Mouse (Mus musculus) liver, postnatal 0 days (tissue): Measurements from ENCODE around the gene Bahcc1. TPM values are rescaled to one million over a fixed set of nuclear protein-coding genes. Genes with fewer than 3 reads are reported as not detected.

ENCODE experiments used
- ATAC-seq: fragments of 200-750 bp; cut with Nextera tagmentation; 2 replicates; pipeline ENCODE4 v1.8.0; 2017; ENCODE audit warnings: mild to moderate bottlenecking, moderate library complexity
- DNase-seq: peaks from one replicate; pipeline ENCODE4 v3.0.0-alpha.2; 2016
- H3K27ac ChIP-seq: fragments of 300-500 bp; sonication (generic); 2 replicates; pipeline ENCODE4 v1.5.1; 2014; ENCODE audit warnings: antibody characterized with exemption, moderate library complexity, mild to moderate bottlenecking, low read depth
- H3K27me3 ChIP-seq: fragments of 300-500 bp; sonication (generic); 2 replicates; pipeline ENCODE4 v1.6.1; 2014; ENCODE audit warnings: low read length, control low read depth, mixed read lengths; ENCODE audit not compliant: insufficient read depth
- H3K36me3 ChIP-seq: fragments of 300-500 bp; sonication (generic); replicated peaks from 2 replicates; pipeline ENCODE4 v1.6.1; 2014; ENCODE audit warnings: mild to moderate bottlenecking, control low read depth, low read length, moderate library complexity, mixed read lengths; ENCODE audit not compliant: insufficient read depth
- H3K4me1 ChIP-seq: fragments of 300-500 bp; sonication (generic); 2 replicates; pipeline ENCODE4 v1.6.1; 2014; ENCODE audit warnings: antibody characterized with exemption, mild to moderate bottlenecking, control low read depth; ENCODE audit not compliant: insufficient read depth
- H3K4me2 ChIP-seq: fragments of 300-500 bp; sonication (generic); 2 replicates; pipeline ENCODE4 v1.6.1; 2014; ENCODE audit warnings: low read depth, mild to moderate bottlenecking, low read length, moderate library complexity, mixed read lengths
- H3K4me3 ChIP-seq: fragments of 300-500 bp; sonication (generic); 2 replicates; pipeline ENCODE4 v1.5.1; 2014; ENCODE audit warnings: low read depth, low read length
- H3K9ac ChIP-seq: fragments of 300-500 bp; sonication (generic); replicated peaks from 2 replicates; pipeline ENCODE4 v1.6.1; 2014; ENCODE audit warnings: mild to moderate bottlenecking, moderate library complexity
- H3K9me3 ChIP-seq: fragments of 300-500 bp; sonication (generic); 2 replicates; pipeline ENCODE4 v1.6.1; 2016; ENCODE audit warnings: mild to moderate bottlenecking, control low read depth, low read length, mixed read lengths
- CTCF ChIP-seq: sonication (generic); IDR thresholded peaks from 2 replicates; pipeline ENCODE4 v1.5.1; 2016; ENCODE audit warnings: antibody characterized with exemption, low read depth
- EP300 ChIP-seq: IDR thresholded peaks from 2 replicates; pipeline ENCODE4 v1.6.1; 2016; ENCODE audit warnings: antibody characterized with exemption, low read depth, mild to moderate bottlenecking
- WGBS: fragments of 180-500 bp; shearing (Covaris S2); extraction: QIAGEN DNeasy Blood & Tissue Kit; methylation state at CpG from one replicate; pipeline ENCODE4 v1.1.7; 2014; ENCODE audit not compliant: insufficient replicate concordance; 5-methylcytosine and 5-hydroxymethylcytosine counted together
- polyA plus RNA-seq: library from polyadenylated mRNA; unstranded; fragments of >200 nt; fragmentation: Nextera tagmentation; extraction: Ambion mirVana; gene quantifications from 2 replicates; pipeline ENCODE4 v1.2.1, GENCODE M21; 2015

Bahcc1 gene
- 1.1 and 1.2 TPM in 2 replicates for polyA plus RNA-seq

- peaks cover 36% of the 10 kb centered on the region for H3K4me1 ChIP-seq
- ATAC-seq: peak; percentile 88
- H3K36me3 ChIP-seq: no peaks in the 10 kb centered on the region
- peak within 1 kb of the TSS; percentile 98 for H3K4me2 ChIP-seq
- peak; percentile 100 for DNase-seq
- H3K4me3 ChIP-seq: peak within 1 kb of the TSS; percentile 72
- H3K27me3 ChIP-seq: peaks cover 28% of the 10 kb centered on the region
- TF ChIP-seq EP300: no peak
- 3% methylated on average over 36 of the region's 36 CpGs for WGBS
- peak within 1 kb of the TSS; percentile 84 for H3K27ac ChIP-seq
- H3K9me3 ChIP-seq: no peaks in the 10 kb centered on the region
- H3K9ac ChIP-seq: peak within 1 kb of the TSS; percentile 88
Measured at GRCm38 (mm10) chr11:120232230-120233097, at the start of gene Bahcc1. Gene Bahcc1, plus strand, starts transcription at chr11:120232947.

GRCm38 (mm10) chr11:120183180-120183579 lies 49.6 kb upstream of the Bahcc1 start:
- Histone ChIP-seq H3K9me3 (no peaks in the 10 kb centered on the region), H3K4me3 (no peak overlapping the region), H3K4me1 (peaks cover 8% of the 10 kb centered on the region; the same call in 1 of the 2 replicates), H3K9ac (no peak overlapping the region), H3K36me3 (no peaks in the 10 kb centered on the region), H3K27ac (no peak overlapping the region), H3K27me3 (peaks cover 32% of the 10 kb centered on the region), H3K4me2 (no peak overlapping the region)
- no peak for TF ChIP-seq CTCF
- WGBS: 60% methylated on average over 1 of the region's 1 CpGs
- ATAC-seq: no peak
- no peak for DNase-seq

- Histone ChIP-seq H3K27ac (no peak overlapping the region), H3K4me2 (no peak overlapping the region), H3K36me3 (no peaks in the 10 kb centered on the region), H3K9me3 (no peaks in the 10 kb centered on the region), H3K4me1 (peaks cover 8% of the 10 kb centered on the region; the same call in 1 of the 2 replicates), H3K9ac (no peak overlapping the region), H3K4me3 (no peak overlapping the region), H3K27me3 (peaks cover 38% of the 10 kb centered on the region)
- ATAC-seq: no peak
- 72% methylated on average over 11 of the region's 11 CpGs for WGBS
- no peak for DNase-seq
- no peak for TF ChIP-seq CTCF
- TF ChIP-seq EP300: no peak
Measured at GRCm38 (mm10) chr11:120183708-120184107, 49.0 kb upstream of the Bahcc1 start.

GRCm38 (mm10) chr11:120184371-120185315 lies 48.1 kb upstream of the Bahcc1 start:
- ATAC-seq (peak; percentile 60), DNase-seq (peak; percentile 52)
- 28% methylated on average over 16 of the region's 16 CpGs for WGBS
- peaks cover 46% of the 10 kb centered on the region for H3K27me3 ChIP-seq
- TF ChIP-seq CTCF (no peak), EP300 (peak; percentile 65)
- no peaks in the 10 kb centered on the region for H3K9me3 ChIP-seq
- peak overlapping the region; percentile 68 for H3K4me3 ChIP-seq
- H3K27ac ChIP-seq: peak overlapping the region; percentile 77
- peaks cover 8% of the 10 kb centered on the region; the same call in 1 of the 2 replicates for H3K4me1 ChIP-seq
- H3K9ac ChIP-seq: peak overlapping the region; percentile 65; the same call in 1 of the 2 replicates
- H3K36me3 ChIP-seq: no peaks in the 10 kb centered on the region
- peak overlapping the region; percentile 83 for H3K4me2 ChIP-seq

GRCm38 (mm10) chr11:120185316-120186141 lies 47.2 kb upstream of the Bahcc1 start:
- H3K27ac ChIP-seq: peak overlapping the region; percentile 77
- 14% methylated on average over 49 of the region's 54 CpGs for WGBS
- H3K4me3 ChIP-seq: peak overlapping the region; percentile 68
- H3K9ac ChIP-seq: peak overlapping the region; percentile 65
- ATAC-seq (no peak), DNase-seq (peak; percentile 48)
- peak overlapping the region; percentile 83 for H3K4me2 ChIP-seq
- H3K27me3 ChIP-seq: peaks cover 48% of the 10 kb centered on the region
- no peaks in the 10 kb centered on the region for H3K36me3 ChIP-seq
- H3K4me1 ChIP-seq: peaks cover 13% of the 10 kb centered on the region
- H3K9me3 ChIP-seq: no peaks in the 10 kb centered on the region
- TF ChIP-seq EP300 (no peak), CTCF (no peak)
